Mouse (Mus musculus) kidney, embryonic 14.5 days (tissue): ENCODE data around the gene Dstn. TPM values are rescaled to one million over a fixed set of nuclear protein-coding genes. Genes with fewer than 3 reads are reported as not detected.

Experiments
- ATAC-seq: fragments of 200-750 bp; cut with Nextera tagmentation; 2 replicates; pipeline ENCODE4 v1.8.0; 2017; ENCODE audit warnings: moderate number of reproducible peaks, mild to moderate bottlenecking, moderate TSS enrichment, moderate library complexity; ENCODE audit not compliant: low FRiP score, low TSS enrichment
- H3K27ac ChIP-seq: fragments of 300-500 bp; sonication (generic); 2 replicates; pipeline ENCODE4 v1.5.1; 2014; ENCODE audit warnings: low read depth, mild to moderate bottlenecking, low read length, moderate library complexity, mixed read lengths
- H3K27me3 ChIP-seq: fragments of 300-500 bp; sonication (generic); 2 replicates; pipeline ENCODE4 v1.6.1; 2014; ENCODE audit warnings: mild to moderate bottlenecking, low read length; ENCODE audit not compliant: control insufficient read depth, insufficient read depth
- H3K36me3 ChIP-seq: fragments of 300-500 bp; sonication (generic); 2 replicates; pipeline ENCODE4 v1.6.1; 2014; ENCODE audit warnings: low read length, mixed read lengths; ENCODE audit not compliant: control insufficient read depth, insufficient read depth
- H3K4me1 ChIP-seq: fragments of 300-500 bp; sonication (generic); 2 replicates; pipeline ENCODE4 v1.6.1; 2014; ENCODE audit warnings: low read length, mixed read lengths; ENCODE audit not compliant: control insufficient read depth, insufficient read depth
- H3K4me2 ChIP-seq: fragments of 300-500 bp; sonication (generic); replicated peaks from 2 replicates; pipeline ENCODE4 v1.6.1; 2014; ENCODE audit warnings: low read depth, mild to moderate bottlenecking, low read length
- H3K4me3 ChIP-seq: fragments of 300-500 bp; sonication (generic); 2 replicates; pipeline ENCODE4 v1.5.1; 2014; ENCODE audit warnings: mild to moderate bottlenecking, low read length
- H3K9ac ChIP-seq: fragments of 300-500 bp; sonication (generic); 2 replicates; pipeline ENCODE4 v1.6.1; 2014; ENCODE audit warnings: low read depth, mild to moderate bottlenecking, low read length, moderate library complexity
- H3K9me3 ChIP-seq: fragments of 300-500 bp; sonication (generic); 2 replicates; pipeline ENCODE4 v1.6.1; 2016; ENCODE audit warnings: low read length; ENCODE audit not compliant: control insufficient read depth
- WGBS: fragments of 180-500 bp; shearing (Covaris S2); extraction: QIAGEN DNeasy Blood & Tissue Kit; methylation state at CpG from one replicate; pipeline ENCODE4 v1.1.7; 2014; 5-methylcytosine and 5-hydroxymethylcytosine counted together
- polyA plus RNA-seq: library from polyadenylated mRNA; unstranded; fragments of >200 nt; fragmentation: Nextera tagmentation; extraction: Ambion mirVana; gene quantifications from 2 replicates; pipeline ENCODE4 v1.2.1, GENCODE M21; 2014

Dstn gene
- polyA plus RNA-seq, 1 experiment from 2014 or later: 404 TPM

DNA sequence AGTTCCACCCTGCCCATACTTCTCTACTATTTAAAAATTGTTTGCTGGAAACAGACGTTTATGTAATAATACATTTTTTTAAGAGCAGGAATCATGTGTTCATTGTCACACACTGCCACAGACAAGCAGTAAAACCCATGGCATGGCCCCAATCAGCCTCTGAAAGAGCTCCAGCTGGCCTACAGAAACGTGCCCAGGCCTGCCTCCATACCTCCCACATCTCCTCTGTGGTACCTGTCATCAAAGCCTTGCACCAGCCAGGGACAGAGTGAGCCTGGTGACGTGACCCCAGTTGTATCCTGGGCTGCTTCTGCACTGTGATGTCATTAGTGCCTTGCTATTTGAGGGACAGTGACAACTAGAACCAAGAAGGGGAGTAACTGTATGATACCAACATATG, 67.8 kb downstream of the Dstn start:
- Histone ChIP-seq H3K9me3 (no peaks in the 10 kb centered on the region), H3K9ac (no peak overlapping the region), H3K4me1 (no peaks in the 10 kb centered on the region), H3K27me3 (no peaks in the 10 kb centered on the region), H3K4me3 (no peak overlapping the region), H3K4me2 (no peak overlapping the region), H3K36me3 (peaks cover 23% of the 10 kb centered on the region), H3K27ac (no peak overlapping the region)
- ATAC-seq: no peak
- WGBS: 52% methylated on average over 3 of the region's 3 CpGs

DNA sequence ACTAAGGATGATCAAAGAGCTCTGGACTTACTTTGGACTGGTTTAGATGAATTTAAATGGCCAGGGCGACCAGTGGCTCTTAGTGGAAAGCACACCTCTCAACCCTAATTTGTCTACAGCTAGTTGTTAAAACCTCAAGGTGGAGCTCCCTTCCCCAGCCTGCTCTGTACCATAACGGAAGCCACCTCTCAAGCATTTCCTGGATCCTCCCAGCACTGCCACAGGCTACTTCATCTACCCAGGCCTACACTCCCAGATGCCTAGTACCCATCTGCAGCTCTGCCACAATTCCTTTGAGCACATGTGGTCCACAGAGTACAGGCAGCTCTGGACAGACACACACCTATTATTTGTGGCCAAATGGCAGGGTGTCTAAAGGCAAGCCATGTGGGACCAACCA, 68.4 kb downstream of the Dstn start:
- no peak overlapping the region for H3K9ac ChIP-seq

DNA sequence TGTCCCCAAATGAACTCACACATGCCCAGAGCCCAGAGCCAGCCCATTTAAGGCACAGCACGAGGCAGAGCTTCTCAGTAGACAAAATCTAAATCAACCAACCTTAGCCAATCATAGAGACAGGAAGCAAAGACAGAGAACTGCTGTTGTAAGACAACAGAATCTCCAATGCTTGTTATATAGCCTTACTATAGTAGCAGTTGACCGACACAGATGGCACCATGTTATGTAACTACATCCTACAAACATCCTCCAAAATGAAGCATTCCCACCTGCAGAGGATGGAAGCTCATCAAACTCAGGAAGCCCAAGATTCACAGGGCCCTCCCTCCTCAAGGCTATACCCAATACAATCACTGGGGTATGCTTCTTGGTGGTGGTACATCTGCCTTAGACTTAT, 72.4 kb downstream of the Dstn start:
- ATAC-seq: no peak
- no peaks in the 10 kb centered on the region for H3K27me3 ChIP-seq
- H3K9me3 ChIP-seq: no peaks in the 10 kb centered on the region
- no peak overlapping the region for H3K27ac ChIP-seq
- 76% methylated on average over 2 of the region's 2 CpGs for WGBS
- peaks cover 8% of the 10 kb centered on the region for H3K4me1 ChIP-seq
- H3K4me3 ChIP-seq: no peak overlapping the region
- H3K36me3 ChIP-seq: peaks cover 13% of the 10 kb centered on the region; the same call in 1 of the 2 replicates
- no peak overlapping the region for H3K4me2 ChIP-seq
- H3K9ac ChIP-seq: no peak overlapping the region

More for the DNA sequence above, 68.4 kb downstream of the Dstn start:
- Histone ChIP-seq H3K4me3 (no peak overlapping the region), H3K27me3 (no peaks in the 10 kb centered on the region), H3K4me1 (no peaks in the 10 kb centered on the region), H3K36me3 (peaks cover 23% of the 10 kb centered on the region), H3K9me3 (no peaks in the 10 kb centered on the region), H3K4me2 (no peak overlapping the region), H3K27ac (no peak overlapping the region)
- 51% methylated on average over 2 of the region's 2 CpGs for WGBS
- no peak for ATAC-seq

- no peak overlapping the region for H3K4me2 ChIP-seq
- H3K36me3 ChIP-seq: peaks cover 13% of the 10 kb centered on the region; the same call in 1 of the 2 replicates
- no peak overlapping the region for H3K9ac ChIP-seq
- H3K4me1 ChIP-seq: peaks cover 8% of the 10 kb centered on the region
- no peak overlapping the region for H3K4me3 ChIP-seq
- H3K27me3 ChIP-seq: no peaks in the 10 kb centered on the region
- WGBS: 91% methylated on average over 3 of the region's 3 CpGs
- H3K27ac ChIP-seq: no peak overlapping the region
- H3K9me3 ChIP-seq: no peaks in the 10 kb centered on the region
- ATAC-seq: no peak
Observed at GRCm38 (mm10) chr2:143988016-143988415, 72.9 kb downstream of the Dstn start.

DNA sequence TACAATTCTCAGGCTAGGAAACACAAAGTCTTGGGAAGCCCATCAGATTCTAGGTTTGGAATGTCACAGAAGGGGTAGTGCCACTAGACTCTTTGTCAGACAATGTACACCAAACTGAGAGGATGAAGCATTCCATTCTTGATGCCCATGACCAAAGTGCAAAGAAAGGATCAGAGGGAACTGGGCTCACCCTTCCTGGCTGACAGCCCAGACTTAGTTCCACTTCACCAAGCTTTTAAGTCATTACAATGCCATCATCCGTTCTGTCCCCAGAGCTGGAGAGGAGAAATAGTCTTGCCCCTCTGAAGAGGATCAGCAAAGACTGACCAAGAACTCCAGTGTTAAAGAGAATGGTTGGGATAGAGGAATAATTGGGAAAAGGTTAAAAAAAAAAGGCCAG, 75.9 kb downstream of the Dstn start:
- Histone ChIP-seq H3K4me1 (peaks cover 8% of the 10 kb centered on the region), H3K27me3 (no peaks in the 10 kb centered on the region), H3K9me3 (no peaks in the 10 kb centered on the region), H3K4me2 (no peak overlapping the region), H3K9ac (no peak overlapping the region), H3K4me3 (no peak overlapping the region), H3K27ac (no peak overlapping the region), H3K36me3 (peaks cover 6% of the 10 kb centered on the region; the same call in 1 of the 2 replicates)
- no peak for ATAC-seq
- 52% methylated on average over 1 of the region's 1 CpGs for WGBS

GRCm38 (mm10) chr2:143991964-143992672, 77.0 kb downstream of the Dstn start:
- Histone ChIP-seq H3K36me3 (peaks cover 2% of the 10 kb centered on the region; the same call in 1 of the 2 replicates), H3K27me3 (no peaks in the 10 kb centered on the region), H3K4me2 (no peak overlapping the region), H3K27ac (no peak overlapping the region), H3K4me3 (no peak overlapping the region), H3K9me3 (no peaks in the 10 kb centered on the region), H3K9ac (no peak overlapping the region), H3K4me1 (peaks cover 8% of the 10 kb centered on the region)
- no peak for ATAC-seq
- WGBS: 91% methylated on average over 7 of the region's 7 CpGs

Other genes starting within 250 kb of the Dstn start
- 1.0 and 1.7 TPM in 2 replicates for gene Bfsp1, start 52.1 kb upstream of the Dstn start, polyA plus RNA-seq
- 95.4 and 97.1 TPM in 2 replicates for gene Rrbp1, start 95.9 kb downstream of the Dstn start, polyA plus RNA-seq
- not detected in 2 replicates for gene Banf2, start 117.7 kb downstream of the Dstn start, polyA plus RNA-seq